Mouse (Mus musculus) MEL (cell line): ENCODE data around the gene Cd59a. TPM values are rescaled to one million over a fixed set of nuclear protein-coding genes. Genes with fewer than 3 reads are reported as not detected.

Experiments used
- DNase-seq: peaks from one replicate; pipeline ENCODE4 v3.0.0; 2011; ENCODE audit warnings: low read depth, low spot score
- H3K27ac ChIP-seq: 2 replicates; pipeline ENCODE4 v1.5.1; 2012; ENCODE audit warnings: low read depth, mild to moderate bottlenecking, control low read depth, low read length, moderate library complexity; ENCODE audit not compliant: control insufficient read depth
- H3K27me3 ChIP-seq, 2 experiments: fragments of 150-350 bp in 1 of 2; sonication (generic) in 1 of 2; 2 replicates each; pipeline ENCODE4 v1.6.1; 2012; ENCODE audit warnings: low read length in 2 of 2, mild to moderate bottlenecking in 2 of 2, improper control_type of control experiment in 1 of 2, moderate library complexity in 1 of 2; ENCODE audit not compliant: insufficient read depth in 2 of 2, control insufficient read depth in 1 of 2
- H3K36me3 ChIP-seq, 2 experiments: 2 replicates each; pipeline ENCODE4 v1.6.1; 2012 to 2014; ENCODE audit warnings: low read length in 2 of 2, improper control_type of control experiment in 1 of 2, inconsistent platforms in 1 of 2, mild to moderate bottlenecking in 1 of 2; ENCODE audit not compliant: insufficient read depth in 2 of 2, control insufficient read depth in 1 of 2
- H3K4me1 ChIP-seq, 2 experiments: fragments of 150-350 bp in 1 of 2; sonication (generic) in 1 of 2; 2 replicates each; pipeline ENCODE4 v1.6.1; 2012; ENCODE audit warnings: low read length in 2 of 2, improper control_type of control experiment in 1 of 2, mild to moderate bottlenecking in 1 of 2; ENCODE audit not compliant: insufficient read depth in 2 of 2, control insufficient read depth in 1 of 2
- H3K4me3 ChIP-seq, 2 experiments: fragments of 150-350 bp in 1 of 2; sonication (generic) in 1 of 2; 2 replicates each; pipeline ENCODE4 v1.5.1; 2012; ENCODE audit warnings: low read depth in 2 of 2, low read length in 2 of 2, mild to moderate bottlenecking in 2 of 2, moderate library complexity in 2 of 2, control low read depth in 1 of 2, improper control_type of control experiment in 1 of 2; ENCODE audit not compliant: control insufficient read depth in 1 of 2, insufficient read depth in 1 of 2
- H3K79me2 ChIP-seq: 2 replicates; pipeline ENCODE4 v1.6.1; 2012; ENCODE audit warnings: mild to moderate bottlenecking, low read length, moderate library complexity; ENCODE audit not compliant: control insufficient read depth, poor library complexity, insufficient read depth
- H3K9ac ChIP-seq: 2 replicates; pipeline ENCODE4 v1.6.1; 2012; ENCODE audit warnings: low read depth, mild to moderate bottlenecking, control low read depth, low read length, moderate library complexity; ENCODE audit not compliant: control insufficient read depth, poor library complexity, severe bottlenecking
- H3K9me3 ChIP-seq: fragments of 150-350 bp; sonication (generic); replicated peaks from 2 replicates; pipeline ENCODE4 v1.6.1; 2012; ENCODE audit warnings: mild to moderate bottlenecking, low read length, improper control_type of control experiment, moderate library complexity; ENCODE audit not compliant: insufficient read depth
- BHLHE40 ChIP-seq: IDR thresholded peaks from 2 replicates; pipeline ENCODE4 v1.6.1; 2012; ENCODE audit warnings: low read depth, mild to moderate bottlenecking, inconsistent platforms, low read length, improper control_type of control experiment, borderline replicate concordance
- CHD2 ChIP-seq: IDR thresholded peaks from 2 replicates; pipeline ENCODE4 v1.6.1; 2011; ENCODE audit warnings: low read length, improper control_type of control experiment
- CTCF ChIP-seq, 3 experiments: IDR thresholded peaks in 2 of 3; conservative IDR thresholded peaks in 1 of 3; 2 replicates each; pipeline ENCODE4 v1.5.1; 2011 to 2012; ENCODE audit warnings: low read length in 3 of 3, low read depth in 2 of 3, mild to moderate bottlenecking in 2 of 3, improper control_type of control experiment in 1 of 3, inconsistent platforms in 1 of 3, mixed read lengths in 1 of 3, moderate library complexity in 1 of 3; ENCODE audit not compliant: control insufficient read depth in 1 of 3, insufficient read depth in 1 of 3, poor library complexity in 1 of 3, severe bottlenecking in 1 of 3
- EP300 ChIP-seq, 2 experiments: IDR thresholded peaks; 2 replicates each; pipeline ENCODE4 v1.6.1; 2011; ENCODE audit warnings: improper control_type of control experiment in 2 of 2, low read length in 2 of 2, low read depth in 1 of 2, mild to moderate bottlenecking in 1 of 2
- ETS1 ChIP-seq: IDR thresholded peaks from 2 replicates; pipeline ENCODE4 v1.6.1; 2012; ENCODE audit warnings: low read depth, mild to moderate bottlenecking, inconsistent platforms, low read length, improper control_type of control experiment, moderate library complexity
- GABPA ChIP-seq: IDR thresholded peaks from 2 replicates; pipeline ENCODE4 v1.6.1; 2012; ENCODE audit warnings: low read depth, mild to moderate bottlenecking, inconsistent platforms, low read length, improper control_type of control experiment, moderate library complexity
- JUND ChIP-seq: IDR thresholded peaks from 2 replicates; pipeline ENCODE4 v1.6.1; 2011; ENCODE audit warnings: low read depth, mild to moderate bottlenecking, improper control_type of control experiment, low read length
- KAT2A ChIP-seq: conservative IDR thresholded peaks from 2 replicates; pipeline ENCODE4 v1.6.1; 2012; ENCODE audit warnings: low read depth, low read length, improper control_type of control experiment, inconsistent platforms
- MAFK ChIP-seq: IDR thresholded peaks from 2 replicates; pipeline ENCODE4 v1.6.1; 2011; ENCODE audit warnings: low read depth, mild to moderate bottlenecking, low read length, improper control_type of control experiment, borderline replicate concordance
- MAX ChIP-seq: IDR thresholded peaks from 2 replicates; pipeline ENCODE4 v1.6.1; 2011; ENCODE audit warnings: low read length, improper control_type of control experiment
- MEF2A ChIP-seq: IDR thresholded peaks from 2 replicates; pipeline ENCODE4 v1.6.1; 2014; ENCODE audit warnings: low read depth, mild to moderate bottlenecking, inconsistent platforms, low read length, improper control_type of control experiment; ENCODE audit not compliant: poor library complexity, insufficient replicate concordance, severe bottlenecking; ENCODE audit errors: extremely low read depth
- MXI1 ChIP-seq: IDR thresholded peaks from 2 replicates; pipeline ENCODE4 v1.6.1; 2011; ENCODE audit warnings: mild to moderate bottlenecking, low read depth, low read length, improper control_type of control experiment
- MYB ChIP-seq: IDR thresholded peaks from 2 replicates; pipeline ENCODE4 v1.6.1; 2011; ENCODE audit warnings: mild to moderate bottlenecking, low read depth, low read length, improper control_type of control experiment
- MYC ChIP-seq: IDR thresholded peaks from 2 replicates; pipeline ENCODE4 v1.6.1; 2011; ENCODE audit warnings: low read depth, mild to moderate bottlenecking, low read length, improper control_type of control experiment, moderate library complexity
- NRF1 ChIP-seq: IDR thresholded peaks from 2 replicates; pipeline ENCODE4 v1.6.1; 2014; ENCODE audit warnings: low read depth, mild to moderate bottlenecking, inconsistent platforms, low read length, improper control_type of control experiment, moderate library complexity; ENCODE audit not compliant: poor library complexity, insufficient read depth, severe bottlenecking
- POLR2AphosphoS2 ChIP-seq: IDR thresholded peaks from 2 replicates; pipeline ENCODE4 v1.6.1; 2011; ENCODE audit warnings: low read length, improper control_type of control experiment
- RAD21 ChIP-seq: IDR thresholded peaks from 2 replicates; pipeline ENCODE4 v1.6.1; 2011; ENCODE audit warnings: mild to moderate bottlenecking, low read depth, low read length, improper control_type of control experiment
- RCOR1 ChIP-seq: IDR thresholded peaks from 2 replicates; pipeline ENCODE4 v1.6.1; 2012; ENCODE audit warnings: low read depth, mild to moderate bottlenecking, inconsistent platforms, low read length, improper control_type of control experiment
- SIN3A ChIP-seq: IDR thresholded peaks from 2 replicates; pipeline ENCODE4 v1.6.1; 2012; ENCODE audit warnings: low read length, improper control_type of control experiment, inconsistent platforms
- SMC3 ChIP-seq: IDR thresholded peaks from 2 replicates; pipeline ENCODE4 v1.6.1; 2011; ENCODE audit warnings: low read depth, low read length, improper control_type of control experiment
- TCF12 ChIP-seq: IDR thresholded peaks from 2 replicates; pipeline ENCODE4 v1.6.1; 2014; ENCODE audit warnings: low read depth, mild to moderate bottlenecking, inconsistent platforms, low read length, improper control_type of control experiment, moderate library complexity
- UBTF ChIP-seq: IDR thresholded peaks from 2 replicates; pipeline ENCODE4 v1.6.1; 2012; ENCODE audit warnings: low read depth, mild to moderate bottlenecking, inconsistent platforms, low read length, improper control_type of control experiment, moderate library complexity, borderline replicate concordance; ENCODE audit not compliant: insufficient read depth
- USF1 ChIP-seq: IDR thresholded peaks from 2 replicates; pipeline ENCODE4 v1.6.1; 2014; ENCODE audit warnings: low read depth, mild to moderate bottlenecking, inconsistent platforms, low read length, improper control_type of control experiment, moderate library complexity
- USF2 ChIP-seq, 2 experiments: IDR thresholded peaks; 2 replicates each; pipeline ENCODE4 v1.6.1; 2011 to 2012; ENCODE audit warnings: improper control_type of control experiment in 2 of 2, low read length in 2 of 2, borderline replicate concordance in 1 of 2, inconsistent platforms in 1 of 2, low read depth in 1 of 2, mild to moderate bottlenecking in 1 of 2; ENCODE audit not compliant: insufficient read depth in 1 of 2
- ZC3H11A ChIP-seq: IDR thresholded peaks from 2 replicates; pipeline ENCODE4 v1.6.1; 2012; ENCODE audit warnings: low read depth, mild to moderate bottlenecking, inconsistent platforms, low read length, improper control_type of control experiment
- ZMIZ1 ChIP-seq: IDR thresholded peaks from 2 replicates; pipeline ENCODE4 v1.6.1; 2012; ENCODE audit warnings: low read depth, mild to moderate bottlenecking, inconsistent platforms, low read length, improper control_type of control experiment, moderate library complexity
- ZNF384 ChIP-seq: IDR thresholded peaks from 2 replicates; pipeline ENCODE4 v1.6.1; 2012; ENCODE audit warnings: low read depth, mild to moderate bottlenecking, inconsistent platforms, low read length, improper control_type of control experiment
- polyA plus RNA-seq, 2 experiments: library from polyadenylated mRNA; stranded (reverse) in 1 of 2; unstranded in 1 of 2; fragments of >175 nt in 1 of 2; fragments of >200 nt in 1 of 2; gene quantifications; 2 replicates each; pipeline versions ENCODE4 v1.2.1 to v1.2.4; 2012; ENCODE audit warnings: low replicate concordance in 2 of 2, low read depth in 1 of 2; ENCODE audit not compliant: insufficient read length in 2 of 2, insufficient read depth in 1 of 2, missing spikeins in 1 of 2
- total RNA-seq: library from RNA; depleted of rRNA; stranded (reverse); fragments of 300-350 nt; gene quantifications from 2 replicates; pipeline ENCODE4 v1.2.3, GENCODE M21; 2012

The Cd59a gene
- total and polyA plus RNA-seq, 3 experiments: 0.08 to 0.96 TPM; not detected in 1

DNA sequence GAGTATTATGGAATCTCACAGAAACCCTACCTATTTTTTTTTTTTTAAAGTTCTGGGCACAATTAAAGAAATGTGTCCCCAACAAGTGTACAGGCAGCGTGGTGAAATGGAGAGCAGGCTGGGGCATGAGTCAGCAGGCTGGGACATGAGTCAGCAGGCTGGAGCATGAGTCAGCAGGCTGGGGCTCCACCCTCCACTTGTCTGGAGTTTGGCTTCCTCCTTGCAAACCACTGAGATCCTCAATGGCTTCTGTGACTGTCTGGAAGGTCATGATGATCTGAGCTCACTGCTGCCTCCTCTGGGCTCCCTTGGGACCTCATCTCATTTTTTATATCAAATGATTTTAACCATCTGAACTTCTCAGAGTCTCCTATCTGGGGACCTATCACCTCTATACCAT is 50.4 kb downstream of the Cd59a start:
- Histone ChIP-seq H3K27me3 (no peaks in the 10 kb centered on the region), H3K9ac (no peak overlapping the region), H3K4me1 (peaks cover 5 to 7% of the 10 kb centered on the region in 2 experiments), H3K4me3 (no peak overlapping the region), H3K27ac (peak overlapping the region; percentile 54; the same call in 1 of the 2 replicates), H3K79me2 (no peaks in the 10 kb centered on the region), H3K36me3 (peaks cover 0 to 7% of the 10 kb centered on the region in 2 experiments; a peak in 2 of 4 replicates), H3K9me3 (no peaks in the 10 kb centered on the region)
- DNase-seq: peak; percentile 96
- TF ChIP-seq RAD21 (peak; percentile 37), RCOR1 (no peak), MAX (peak; percentile 45; the same call in 1 of the 2 replicates), CHD2 (no peak), CTCF (IDR thresholded peaks at IDR 0.05 in 2 of 3, conservative IDR thresholded peaks at IDR 0.05 in 1 of 3; ENCODE audit: control insufficient read depth in 1 of 3, insufficient read depth in 1 of 3, low read depth in 2 of 3, low read length in 3 of 3, poor library complexity in 1 of 3, severe bottlenecking in 1 of 3) (peak; percentile 30 to 70 (median 49); a peak in 5 of 6 replicates), SIN3A (peak; percentile 54), ZNF384 (peak; percentile 53; the same call in 1 of the 2 replicates), JUND (peak; percentile 73; the same call in 1 of the 2 replicates), MAFK (peak; percentile 96), MYC (peak; percentile 84), MXI1 (peak; percentile 70; the same call in 1 of the 2 replicates), TCF12 (peak; percentile 51), KAT2A (no peak), SMC3 (peak; percentile 44), ZC3H11A (0 out of 2 replicates have a peak, but pooled peaks have one; percentile 25), ZMIZ1 (no peak), EP300 (IDR thresholded peaks at IDR 0.05; ENCODE audit: low read depth in 1 of 2, low read length in 2 of 2) (peak; percentile 38 to 57), ETS1 (peak; percentile 94), BHLHE40 (no peak), GABPA (peak; percentile 92)

DNA sequence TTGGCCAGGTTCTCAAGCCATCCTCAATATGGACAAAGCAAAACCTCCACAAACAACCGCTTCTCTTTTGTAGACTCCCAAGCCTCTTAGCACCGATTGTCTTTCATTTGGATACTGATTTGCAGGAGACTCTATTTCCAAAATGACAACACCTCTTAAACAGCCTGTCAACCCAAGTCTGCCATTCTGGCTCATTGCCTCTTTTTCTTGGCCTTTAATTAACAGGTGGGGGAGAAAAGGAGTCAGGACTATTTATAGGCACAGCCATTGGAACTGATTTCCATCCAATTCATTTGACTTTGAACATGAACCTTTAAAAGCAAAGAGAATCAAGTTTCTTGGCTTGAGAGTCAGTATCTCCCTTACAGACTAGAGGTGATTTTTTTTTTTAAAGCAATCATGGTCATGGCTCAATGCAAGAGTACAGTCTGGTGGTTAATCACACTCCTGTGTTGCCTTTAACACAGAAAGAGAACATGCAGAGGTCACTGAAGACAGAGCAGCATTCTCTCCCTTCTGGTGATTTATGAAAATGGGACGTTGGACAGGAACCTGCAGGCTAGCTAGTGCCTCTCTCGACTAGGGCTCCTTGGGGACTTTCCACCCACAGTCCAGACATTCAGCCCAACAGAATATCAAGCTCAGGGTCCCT is 52.4 kb downstream of the Cd59a start:
- Histone ChIP-seq H3K9ac (no peak overlapping the region), H3K9me3 (no peaks in the 10 kb centered on the region), H3K79me2 (no peaks in the 10 kb centered on the region), H3K4me1 (peaks cover 5 to 7% of the 10 kb centered on the region in 2 experiments), H3K27ac (no peak overlapping the region), H3K27me3 (no peaks in the 10 kb centered on the region), H3K36me3 (peaks cover 0 to 7% of the 10 kb centered on the region in 2 experiments; a peak in 2 of 4 replicates), H3K4me3 (no peak overlapping the region)
- no peak for DNase-seq
- no peak for TF ChIP-seq USF1
- no peak for TF ChIP-seq SMC3
- no peak for TF ChIP-seq CTCF (IDR thresholded peaks at IDR 0.05 in 2 of 3, conservative IDR thresholded peaks at IDR 0.05 in 1 of 3; ENCODE audit: control insufficient read depth in 1 of 3, insufficient read depth in 1 of 3, low read depth in 2 of 3, low read length in 3 of 3, poor library complexity in 1 of 3, severe bottlenecking in 1 of 3)
- no peak for TF ChIP-seq MAX
- no peak for TF ChIP-seq MEF2A
- no peak for TF ChIP-seq POLR2AphosphoS2
- TF ChIP-seq USF2 (IDR thresholded peaks at IDR 0.05; ENCODE audit: borderline replicate concordance in 1 of 2, insufficient read depth in 1 of 2, low read depth in 1 of 2, low read length in 2 of 2): no peak
- TF ChIP-seq UBTF: no peak
- TF ChIP-seq ZC3H11A: no peak
- no peak for TF ChIP-seq ZMIZ1
- no peak for TF ChIP-seq NRF1
- no peak for TF ChIP-seq MYB
- no peak for TF ChIP-seq MXI1
- TF ChIP-seq GABPA: no peak
